Mouse (Mus musculus): Measurements from ENCODE around the gene Olfr888. TPM values are rescaled to one million over a fixed set of nuclear protein-coding genes. Genes with fewer than 3 reads are reported as not detected.

The Olfr888 gene
- not detected for polyA plus RNA-seq (2017; shearing (Covaris generic))

DNA sequence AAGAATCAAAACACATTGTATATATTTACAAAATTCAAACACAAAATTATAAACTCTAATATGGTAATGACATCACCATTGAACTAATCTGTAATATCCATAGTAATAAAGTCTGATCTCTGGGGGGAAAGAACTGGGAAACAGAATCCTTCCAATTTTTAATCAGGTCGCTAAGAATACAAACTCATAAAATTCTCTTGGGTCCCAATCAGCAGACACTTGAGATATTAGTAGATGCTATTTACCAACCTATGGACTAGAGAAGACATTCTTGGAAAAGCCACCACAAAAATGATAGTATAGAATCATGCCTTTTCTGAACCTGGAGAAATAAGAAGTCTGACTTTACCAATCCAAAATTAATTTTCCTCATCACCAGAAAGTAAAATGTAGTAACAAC lies at the start of gene Olfr888:
Olfr888 (plus strand) TSS at position 301 of the 400 bp plus-strand sequence.
- no peak for ATAC-seq

GRCm38 (mm10) chr9:38061022-38061421 lies 46.9 kb upstream of the Olfr888 start, which contains the start of gene Olfr885:
Gene Olfr885, plus strand, starts transcription at chr9:38061322.
- ATAC-seq, result no peak

GRCm38 (mm10) chr9:38083772-38084171 lies 24.2 kb upstream of the Olfr888 start, which contains the start of gene Olfr887:
Gene Olfr887, plus strand, starts transcription at chr9:38084072.
- ATAC-seq, result no peak

DNA sequence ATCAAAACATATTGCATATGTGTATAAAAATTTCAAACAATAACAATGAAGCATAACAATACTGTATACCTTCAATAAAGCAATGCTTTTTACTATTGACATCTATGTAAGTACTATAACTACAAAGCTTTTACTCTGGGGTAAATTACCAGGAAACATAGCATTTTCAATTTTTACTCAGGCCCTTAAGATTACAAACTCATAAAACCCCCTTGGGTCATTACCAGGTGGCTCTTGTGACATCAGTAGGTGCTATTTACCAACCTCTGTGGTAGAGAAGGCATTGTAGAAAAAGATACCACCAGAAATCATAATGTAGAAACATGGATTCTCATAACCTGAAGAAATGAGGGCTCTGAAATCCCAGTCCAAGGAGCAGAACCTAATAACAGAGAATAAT lies 7.0 kb downstream of the Olfr888 start, which contains the start of gene Olfr889:
Olfr889 (plus strand) TSS at position 301 of the 400 bp plus-strand sequence.
- ATAC-seq, result no peak

DNA sequence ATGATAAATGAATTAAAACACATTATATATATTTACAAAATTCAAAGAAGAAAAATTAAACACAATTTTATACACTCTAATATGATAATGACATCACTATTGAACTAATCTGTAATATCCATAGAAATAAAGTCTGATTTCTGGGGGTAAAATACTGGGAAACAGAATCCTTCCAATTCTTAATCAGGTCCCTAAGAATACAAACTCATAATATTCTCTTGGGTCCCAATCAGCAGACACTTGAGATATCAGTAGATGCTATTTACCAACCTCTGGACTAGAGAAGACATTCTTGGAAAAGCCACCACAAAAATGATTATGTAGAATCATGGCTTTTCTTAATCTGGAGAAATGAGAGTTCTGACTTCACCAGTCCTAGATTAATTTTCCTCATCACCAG lies 34.3 kb downstream of the Olfr888 start, which contains the start of gene Olfr890:
Olfr890 (plus strand) TSS at position 301 of the 400 bp plus-strand sequence.
- ATAC-seq, result no peak

Other genes starting within 250 kb of the Olfr888 start
- gene Olfr145, start 211.4 kb upstream of the Olfr888 start, polyA plus RNA-seq (2017; shearing (Covaris generic)), result not detected
- gene Olfr878, start 190.3 kb upstream of the Olfr888 start, polyA plus RNA-seq (2017; shearing (Covaris generic)), result under 1 TPM in 1 of 2 experiments, not detected in 1; 0.17 TPM
- gene Olfr881, start 116.3 kb upstream of the Olfr888 start, polyA plus RNA-seq (2017; shearing (Covaris generic)), result not detected
- gene Olfr883, start 82.3 kb upstream of the Olfr888 start, polyA plus RNA-seq (2017; shearing (Covaris generic)), result not detected
- gene Olfr884, start 61.6 kb upstream of the Olfr888 start, polyA plus RNA-seq (2017; shearing (Covaris generic)), result not detected
- not detected for gene Olfr885, start 46.8 kb upstream of the Olfr888 start, polyA plus RNA-seq (2017; shearing (Covaris generic))
- gene Olfr887, start 24.1 kb upstream of the Olfr888 start, polyA plus RNA-seq (2017; shearing (Covaris generic)), result not detected
- under 1 TPM in 1 of 2 experiments, not detected in 1; 0.11 TPM for gene Olfr889, start 7.1 kb downstream of the Olfr888 start, polyA plus RNA-seq (2017; shearing (Covaris generic))
- gene Olfr890, start 34.4 kb downstream of the Olfr888 start, polyA plus RNA-seq (2017; shearing (Covaris generic)), result under 1 TPM in 1 of 2 experiments, not detected in 1; 0.24 TPM
- gene Olfr891, start 72.7 kb downstream of the Olfr888 start, polyA plus RNA-seq (2017; shearing (Covaris generic)), result not detected
- gene Olfr893, start 100.2 kb downstream of the Olfr888 start, polyA plus RNA-seq (2017; shearing (Covaris generic)), result not detected
- gene Olfr894, start 109.9 kb downstream of the Olfr888 start, polyA plus RNA-seq (2017; shearing (Covaris generic)), result not detected
- gene Olfr143, start 144.6 kb downstream of the Olfr888 start, polyA plus RNA-seq (2017; shearing (Covaris generic)), result not detected
- gene Olfr895, start 159.7 kb downstream of the Olfr888 start, polyA plus RNA-seq (2017; shearing (Covaris generic)), result not detected
- gene Olfr896-ps1, start 183.0 kb downstream of the Olfr888 start, polyA plus RNA-seq (2017; shearing (Covaris generic)), result not detected
- gene Olfr25, start 220.9 kb downstream of the Olfr888 start, polyA plus RNA-seq (2017; shearing (Covaris generic)), result not detected
- not detected for gene Olfr898, start 240.3 kb downstream of the Olfr888 start, polyA plus RNA-seq (2017; shearing (Covaris generic))